Mouse (Mus musculus): Measurements from ENCODE around the gene Hpse2. TPM values are rescaled to one million over a fixed set of nuclear protein-coding genes. Genes with fewer than 3 reads are reported as not detected.
"Not testable (repeated sequence)": the region's sequence is repeated elsewhere in the genome, so short reads cannot be mapped to it uniquely, and the experiment has no call there.

Gene Hpse2
- total RNA-seq, 1 experiment = 0.27 TPM

DNA sequence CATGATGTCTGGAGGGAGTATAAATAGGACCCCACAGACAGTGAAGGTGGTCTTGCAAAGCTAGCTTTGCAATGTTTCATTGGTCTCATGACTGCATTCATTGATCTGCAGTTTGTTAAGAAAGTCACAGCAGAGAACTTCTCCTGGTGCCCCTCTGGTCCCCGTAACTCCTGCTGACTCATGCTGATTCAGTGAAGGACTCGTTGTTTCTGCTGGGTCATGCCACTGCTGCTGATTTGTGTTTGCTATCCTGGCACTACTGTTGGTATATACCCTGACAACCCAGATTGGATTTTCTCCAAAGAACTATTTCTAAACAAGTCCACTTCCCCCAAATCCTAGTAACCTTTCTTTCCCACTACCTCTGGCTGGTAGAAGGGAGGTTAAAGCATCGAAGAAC, 29.3 kb downstream of the Hpse2 start:
- H3K9ac ChIP-seq (ENCODE audit: insufficient read depth, low read depth, low read length, poor library complexity, severe bottlenecking) = no peak overlapping the region
- in situ Hi-C loops (cut with MboI; ENCODE audit: low sequenced_read_pairs in 2 of 2, unreplicated experiment in 2 of 2) = no loop called here
- H3K27ac ChIP-seq (ENCODE audit: insufficient read depth, low read depth, low read length, poor library complexity, severe bottlenecking) = no peak overlapping the region
- no peak for TF ChIP-seq ZNF384 (IDR thresholded peaks at IDR 0.05; ENCODE audit: low read depth, low read length)
- peak; percentile 75 for TF ChIP-seq MAFK (IDR thresholded peaks at IDR 0.05; ENCODE audit: insufficient read depth, low read depth, low read length)
- no peak overlapping the region for H3K4me3 ChIP-seq (ENCODE audit: insufficient read depth in 1 of 2, low read depth in 1 of 2, low read length in 2 of 2, poor library complexity in 1 of 2, severe bottlenecking in 1 of 2)
- no peak for DNase-seq (ENCODE audit: low read depth, low spot score)
- no peaks in the 10 kb centered on the region for H3K36me3 ChIP-seq (ENCODE audit: control insufficient read depth, insufficient read depth, low read length, poor library complexity, severe bottlenecking)
- no peaks in the 10 kb centered on the region for H3K4me1 ChIP-seq (ENCODE audit: control insufficient read depth in 2 of 2, insufficient read depth in 2 of 2, low read length in 2 of 2, poor library complexity in 1 of 2)
- no peaks in the 10 kb centered on the region for H3K9me3 ChIP-seq (ENCODE audit: control insufficient read depth, insufficient read depth, low read depth, low read length)

DNA sequence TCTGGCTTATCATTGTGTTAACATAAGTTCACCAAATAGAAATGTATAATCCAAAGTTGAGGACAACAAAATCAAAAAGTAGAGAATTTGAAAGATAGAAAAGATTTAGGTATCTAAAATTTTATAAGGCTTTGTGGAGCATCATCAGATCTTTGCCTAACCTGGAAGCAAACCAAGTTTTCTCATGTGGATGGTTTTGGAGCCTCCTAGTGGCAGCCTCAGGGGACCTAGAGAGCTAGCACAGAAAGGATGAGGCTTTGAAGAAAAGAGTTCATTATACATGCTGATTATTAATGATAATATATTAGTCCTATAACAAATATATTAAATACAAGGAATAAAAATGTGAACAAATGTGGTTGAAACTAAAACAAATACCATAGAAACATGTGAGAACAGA, 77.0 kb downstream of the Hpse2 start:
- TF ChIP-seq HCFC1 (IDR thresholded peaks at IDR 0.05; ENCODE audit: borderline replicate concordance, insufficient read depth, low read length) = no peak
- no peak; the same call in 1 of the 2 replicates for TF ChIP-seq ZC3H11A (IDR thresholded peaks at IDR 0.05; ENCODE audit: borderline replicate concordance, low read depth, low read length)
- no peak for TF ChIP-seq CHD2 (IDR thresholded peaks at IDR 0.05; ENCODE audit: low read depth, low read length)
- no peak for TF ChIP-seq MAFK (IDR thresholded peaks at IDR 0.05; ENCODE audit: insufficient read depth, low read depth, low read length)
- TF ChIP-seq ZNF384 (IDR thresholded peaks at IDR 0.05; ENCODE audit: low read depth, low read length) = no peak
- H3K4me1 ChIP-seq (ENCODE audit: control insufficient read depth in 2 of 2, insufficient read depth in 2 of 2, low read length in 2 of 2, poor library complexity in 1 of 2) = no peaks in the 10 kb centered on the region
- H3K9ac ChIP-seq (ENCODE audit: insufficient read depth, low read depth, low read length, poor library complexity, severe bottlenecking) = no peak overlapping the region
- H3K4me3 ChIP-seq (ENCODE audit: insufficient read depth in 1 of 2, low read depth in 1 of 2, low read length in 2 of 2, poor library complexity in 1 of 2, severe bottlenecking in 1 of 2) = no peak overlapping the region
- H3K27ac ChIP-seq (ENCODE audit: insufficient read depth, low read depth, low read length, poor library complexity, severe bottlenecking) = no peak overlapping the region
- in situ Hi-C loops (cut with MboI; ENCODE audit: low sequenced_read_pairs in 2 of 2, unreplicated experiment in 2 of 2) = loop anchor here in 1 of 2 experiments (25.0 kb wide), 1 partner anchor 274 kb away; no protein-coding TSS in a partner anchor
- no peak for DNase-seq (ENCODE audit: low read depth, low spot score)
- no peaks in the 10 kb centered on the region for H3K36me3 ChIP-seq (ENCODE audit: control insufficient read depth, insufficient read depth, low read length, poor library complexity, severe bottlenecking)
- H3K9me3 ChIP-seq (ENCODE audit: control insufficient read depth, insufficient read depth, low read depth, low read length) = no peaks in the 10 kb centered on the region

DNA sequence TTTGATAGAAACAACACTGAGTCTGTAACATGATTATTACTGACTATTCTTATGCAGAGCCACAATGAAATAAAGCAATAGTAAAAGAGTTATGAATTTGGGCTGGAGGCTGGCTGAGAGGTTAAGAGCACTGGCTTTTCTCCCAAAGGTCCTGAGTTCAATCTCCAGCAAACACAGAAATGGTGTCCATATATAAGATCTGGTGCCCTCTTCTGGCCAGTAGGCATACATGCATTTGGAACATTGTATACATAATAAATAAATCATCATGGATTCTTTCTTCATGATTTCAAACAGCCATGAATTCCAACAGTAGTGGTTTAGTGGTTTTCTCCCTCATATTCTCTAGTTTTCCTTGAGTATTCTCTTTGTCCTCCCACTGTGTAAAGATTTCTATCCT, 81.4 kb downstream of the Hpse2 start:
- Histone ChIP-seq H3K9me3 (ENCODE audit: control insufficient read depth, insufficient read depth, low read depth, low read length) (no peaks in the 10 kb centered on the region), H3K27ac (ENCODE audit: insufficient read depth, low read depth, low read length, poor library complexity, severe bottlenecking) (no peak overlapping the region), H3K4me1 (ENCODE audit: control insufficient read depth in 2 of 2, insufficient read depth in 2 of 2, low read length in 2 of 2, poor library complexity in 1 of 2) (no peaks in the 10 kb centered on the region), H3K36me3 (ENCODE audit: control insufficient read depth, insufficient read depth, low read length, poor library complexity, severe bottlenecking) (no peaks in the 10 kb centered on the region), H3K9ac (ENCODE audit: insufficient read depth, low read depth, low read length, poor library complexity, severe bottlenecking) (no peak overlapping the region), H3K4me3 (ENCODE audit: insufficient read depth in 1 of 2, low read depth in 1 of 2, low read length in 2 of 2, poor library complexity in 1 of 2, severe bottlenecking in 1 of 2) (no peak overlapping the region)
- TF ChIP-seq CHD2 (IDR thresholded peaks at IDR 0.05; ENCODE audit: low read depth, low read length) = no peak
- no peak for TF ChIP-seq MAFK (IDR thresholded peaks at IDR 0.05; ENCODE audit: insufficient read depth, low read depth, low read length)
- TF ChIP-seq HCFC1 (IDR thresholded peaks at IDR 0.05; ENCODE audit: borderline replicate concordance, insufficient read depth, low read length) = no peak
- TF ChIP-seq ZNF384 (IDR thresholded peaks at IDR 0.05; ENCODE audit: low read depth, low read length) = no peak
- no peak for TF ChIP-seq ZC3H11A (IDR thresholded peaks at IDR 0.05; ENCODE audit: borderline replicate concordance, low read depth, low read length)
- in situ Hi-C loops (cut with MboI; ENCODE audit: low sequenced_read_pairs in 2 of 2, unreplicated experiment in 2 of 2) = loop anchor here in 1 of 2 experiments (10.0 to 25.0 kb wide), 2 partner anchors 269 to 512 kb away; no protein-coding TSS in a partner anchor
- no peak for DNase-seq (ENCODE audit: low read depth, low spot score)

DNA sequence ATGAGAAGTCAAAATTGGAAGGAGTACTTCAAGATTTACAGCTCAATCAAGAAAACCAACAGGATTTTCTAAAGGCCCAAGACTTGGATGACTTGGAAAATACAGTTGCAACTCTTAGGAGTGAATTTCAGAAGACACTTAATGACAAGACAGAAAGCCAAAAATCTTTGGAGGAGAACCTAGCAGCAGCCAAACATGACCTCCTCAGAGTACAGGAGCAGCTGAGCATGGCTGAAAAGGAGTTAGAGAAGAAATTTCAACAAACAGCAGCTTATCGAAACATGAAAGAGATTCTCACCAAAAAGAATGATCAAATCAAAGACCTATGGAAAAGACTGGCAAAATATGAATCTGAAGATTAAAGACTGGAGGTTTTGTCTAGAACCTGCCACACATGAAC, 106.8 kb downstream of the Hpse2 start:
- H3K9ac ChIP-seq (ENCODE audit: insufficient read depth, low read depth, low read length, poor library complexity, severe bottlenecking); DNase-seq (ENCODE audit: low read depth, low spot score); H3K4me3 ChIP-seq (ENCODE audit: insufficient read depth in 1 of 2, low read depth in 1 of 2, low read length in 2 of 2, poor library complexity in 1 of 2, severe bottlenecking in 1 of 2); H3K27ac ChIP-seq (ENCODE audit: insufficient read depth, low read depth, low read length, poor library complexity, severe bottlenecking); in situ Hi-C loops (cut with MboI; ENCODE audit: low sequenced_read_pairs in 2 of 2, unreplicated experiment in 2 of 2); H3K4me1 ChIP-seq (ENCODE audit: control insufficient read depth in 2 of 2, insufficient read depth in 2 of 2, low read length in 2 of 2, poor library complexity in 1 of 2); H3K9me3 ChIP-seq (ENCODE audit: control insufficient read depth, insufficient read depth, low read depth, low read length); H3K36me3 ChIP-seq (ENCODE audit: control insufficient read depth, insufficient read depth, low read length, poor library complexity, severe bottlenecking): not testable (repeated sequence)

DNA sequence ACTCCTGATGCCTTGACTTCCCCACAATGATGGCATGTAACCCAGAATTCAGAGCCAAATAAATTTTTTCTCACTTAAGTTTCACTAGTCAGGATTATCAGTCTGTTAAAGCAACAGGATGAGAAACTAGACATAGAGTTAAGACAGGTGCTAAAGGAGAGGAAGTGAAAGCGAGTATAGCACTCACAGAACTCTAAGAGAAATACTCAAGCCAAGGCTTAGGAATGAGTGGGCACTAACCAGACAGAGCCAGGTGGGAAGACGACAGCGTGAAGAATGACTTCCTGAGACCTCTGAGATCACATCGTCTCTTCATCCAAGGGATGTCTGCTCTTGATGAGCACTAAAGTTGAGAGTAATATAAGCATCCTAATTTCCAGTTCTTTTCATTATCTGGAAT, 144.2 kb downstream of the Hpse2 start:
- Histone ChIP-seq H3K9me3 (ENCODE audit: control insufficient read depth, insufficient read depth, low read depth, low read length) (no peaks in the 10 kb centered on the region), H3K9ac (ENCODE audit: insufficient read depth, low read depth, low read length, poor library complexity, severe bottlenecking) (no peak overlapping the region), H3K36me3 (ENCODE audit: control insufficient read depth, insufficient read depth, low read length, poor library complexity, severe bottlenecking) (no peaks in the 10 kb centered on the region), H3K4me3 (ENCODE audit: insufficient read depth in 1 of 2, low read depth in 1 of 2, low read length in 2 of 2, poor library complexity in 1 of 2, severe bottlenecking in 1 of 2) (no peak overlapping the region), H3K27ac (ENCODE audit: insufficient read depth, low read depth, low read length, poor library complexity, severe bottlenecking) (no peak overlapping the region), H3K4me1 (ENCODE audit: control insufficient read depth in 2 of 2, insufficient read depth in 2 of 2, low read length in 2 of 2, poor library complexity in 1 of 2) (no peaks in the 10 kb centered on the region)
- no peak for DNase-seq (ENCODE audit: low read depth, low spot score)
- in situ Hi-C loops (cut with MboI; ENCODE audit: low sequenced_read_pairs in 2 of 2, unreplicated experiment in 2 of 2) = no loop called here
- no peak for TF ChIP-seq ZNF384 (IDR thresholded peaks at IDR 0.05; ENCODE audit: low read depth, low read length)
- no peak for TF ChIP-seq CHD2 (IDR thresholded peaks at IDR 0.05; ENCODE audit: low read depth, low read length)
- no peak for TF ChIP-seq HCFC1 (IDR thresholded peaks at IDR 0.05; ENCODE audit: borderline replicate concordance, insufficient read depth, low read length)
- TF ChIP-seq MAFK (IDR thresholded peaks at IDR 0.05; ENCODE audit: insufficient read depth, low read depth, low read length) = no peak
- no peak for TF ChIP-seq ZC3H11A (IDR thresholded peaks at IDR 0.05; ENCODE audit: borderline replicate concordance, low read depth, low read length)
